Mouse (Mus musculus) right cerebral cortex, postnatal 36 days (tissue): ENCODE data around the gene Catsperz.

Experiments
- DNase-seq, 2 experiments: peaks; one replicate each; pipeline ENCODE4 v3.0.0; 2022; ENCODE audit warnings: low spot score in 2 of 2, mixed read lengths in 1 of 2

Gene Catsperz

GRCm38 (mm10) chr19:6925307-6925573, at the start of gene Catsperz:
Catsperz (minus strand) TSS chr19:6925380.
- no peak for DNase-seq

DNA sequence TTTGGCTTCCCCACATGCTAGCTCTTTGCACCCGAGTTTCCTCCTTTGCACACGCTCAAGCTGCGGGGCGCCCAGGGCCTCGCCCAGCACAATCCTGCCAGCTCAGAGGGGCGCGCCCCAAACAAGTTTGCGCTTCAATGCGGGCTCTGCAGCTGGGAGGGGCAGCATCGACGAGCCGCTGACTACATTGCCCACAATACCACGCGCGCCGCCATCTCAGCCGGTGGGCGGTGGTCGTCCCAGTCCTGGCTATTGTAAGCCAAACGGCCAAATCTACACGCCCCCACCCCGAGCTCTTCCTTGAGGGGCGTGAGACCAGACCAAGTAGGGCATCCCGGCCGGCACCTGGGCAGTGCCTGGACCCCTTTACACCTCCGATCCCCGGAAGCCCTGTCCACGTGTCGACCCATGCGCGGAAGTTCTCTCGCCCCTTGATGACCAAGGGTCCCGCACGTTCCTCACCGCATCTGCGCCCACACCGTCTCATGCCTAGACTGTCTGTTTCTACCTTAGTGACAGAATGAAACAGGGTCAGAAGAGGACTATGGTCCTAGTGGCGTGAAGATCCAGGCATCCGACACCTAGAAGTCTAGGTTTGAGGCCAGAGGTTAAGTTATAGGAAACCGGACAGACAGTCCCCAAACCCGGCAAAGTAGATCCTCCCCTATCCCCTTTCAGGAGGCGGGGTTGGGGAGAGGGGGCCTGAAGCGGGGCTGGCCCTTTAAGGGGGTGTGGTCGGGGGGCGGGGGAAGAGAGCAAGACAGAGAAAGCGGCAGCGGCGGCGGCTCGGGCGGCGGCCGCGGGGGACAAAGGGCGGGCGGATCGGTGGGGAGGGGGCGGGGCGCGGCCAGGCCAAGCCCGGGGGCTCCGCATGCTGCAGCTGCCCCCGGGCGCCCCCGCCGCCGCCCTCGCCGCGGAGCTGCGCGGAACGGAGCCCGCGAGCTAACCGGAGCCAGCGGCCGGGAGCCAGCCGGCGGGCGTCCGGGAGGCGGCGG, 49.3 kb upstream of the Catsperz start, which contains the start of gene Ppp1r14b:
TSS of gene Ppp1r14b (plus strand) at position 758 of the 995 bp plus-strand sequence.
- peak; percentile 70 to 75 for DNase-seq

DNA sequence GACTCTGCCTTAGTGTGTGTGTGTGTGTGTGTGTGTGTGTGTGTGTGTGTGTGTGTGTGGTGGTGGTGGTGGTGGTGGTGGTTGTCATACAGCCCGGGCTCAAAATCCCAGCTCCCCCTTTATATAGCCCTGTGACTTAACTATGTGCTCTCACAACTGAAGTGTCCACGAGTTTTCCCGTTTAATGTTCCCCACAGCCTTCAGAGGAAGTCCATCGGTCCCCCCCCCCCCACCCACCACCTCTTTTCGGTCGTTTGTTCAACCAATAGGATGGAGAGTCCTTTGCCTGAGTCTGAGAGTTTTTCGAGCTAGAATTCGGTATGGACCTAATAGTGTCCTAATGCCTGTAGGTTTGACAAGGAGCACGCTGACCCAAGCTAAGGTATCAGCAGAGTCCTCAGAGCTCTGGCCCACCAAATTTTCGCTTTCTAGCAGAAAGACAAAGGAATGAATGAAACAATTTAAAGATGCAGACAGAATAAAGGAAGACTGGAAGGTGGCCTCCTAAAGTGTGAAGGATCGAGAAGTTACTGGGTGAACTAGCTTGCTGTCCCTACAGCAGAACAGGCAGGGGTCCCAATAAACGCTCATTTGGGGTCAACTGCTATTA, 48.5 kb upstream of the Catsperz start:
- no peak for DNase-seq

DNA sequence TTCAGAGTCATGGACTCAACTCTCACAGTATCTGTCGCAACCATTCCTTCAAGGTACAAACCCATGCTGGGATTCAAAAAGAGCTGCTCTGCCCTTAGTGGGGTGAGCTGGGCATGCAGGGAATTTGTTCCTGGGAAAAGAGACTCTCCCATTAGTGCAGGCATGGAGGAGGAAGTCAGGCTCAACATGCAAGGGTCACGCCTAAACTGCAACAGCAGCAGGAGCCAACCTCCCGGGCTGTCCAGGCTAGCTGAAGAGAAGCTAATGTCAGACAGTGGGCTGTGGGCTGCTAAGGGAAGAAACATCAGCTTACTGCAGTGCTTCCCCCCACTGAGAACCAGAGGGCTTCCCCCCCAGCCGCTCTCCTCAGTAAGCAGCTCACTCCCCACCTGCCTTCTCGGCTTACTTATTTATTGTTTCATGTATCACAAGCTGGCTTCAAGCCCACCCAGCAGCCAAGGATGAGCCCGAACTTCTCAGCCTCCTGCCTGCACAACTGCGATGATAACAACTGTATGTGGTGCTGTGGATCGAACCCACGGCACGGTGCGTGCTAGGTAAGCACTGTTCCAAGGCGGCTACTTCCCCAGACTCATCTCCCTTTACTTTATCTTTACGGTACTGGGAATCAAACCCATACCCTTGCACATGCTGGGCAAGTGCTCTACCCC, 47.2 kb upstream of the Catsperz start:
- DNase-seq = no peak

DNA sequence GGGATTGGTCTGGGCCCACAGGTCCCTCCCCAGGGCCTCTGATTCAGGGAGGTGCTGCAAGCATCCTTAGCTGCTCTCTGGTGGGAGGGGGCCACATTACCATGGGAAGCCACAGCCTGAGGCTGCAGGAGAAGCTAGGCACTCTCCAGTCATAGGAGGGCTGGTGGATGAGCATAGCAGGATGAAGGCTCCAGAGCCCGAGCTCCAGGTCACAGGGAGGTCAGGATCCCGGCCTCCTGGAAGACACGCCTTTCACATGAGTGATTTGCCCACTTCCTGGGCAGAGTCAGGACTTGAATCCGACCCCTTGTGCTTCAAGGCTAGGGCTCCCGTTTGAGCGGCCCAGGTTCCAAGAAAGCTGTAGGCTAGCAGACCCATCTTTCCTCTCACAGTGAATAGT, 46.5 kb upstream of the Catsperz start:
- DNase-seq = no peak

GRCm38 (mm10) chr19:6970460-6971085, 45.4 kb upstream of the Catsperz start:
- no peak for DNase-seq

- DNase-seq = no peak
These were observed 44.6 kb upstream of the Catsperz start for GRCm38 (mm10) chr19:6969665-6970381.

DNA sequence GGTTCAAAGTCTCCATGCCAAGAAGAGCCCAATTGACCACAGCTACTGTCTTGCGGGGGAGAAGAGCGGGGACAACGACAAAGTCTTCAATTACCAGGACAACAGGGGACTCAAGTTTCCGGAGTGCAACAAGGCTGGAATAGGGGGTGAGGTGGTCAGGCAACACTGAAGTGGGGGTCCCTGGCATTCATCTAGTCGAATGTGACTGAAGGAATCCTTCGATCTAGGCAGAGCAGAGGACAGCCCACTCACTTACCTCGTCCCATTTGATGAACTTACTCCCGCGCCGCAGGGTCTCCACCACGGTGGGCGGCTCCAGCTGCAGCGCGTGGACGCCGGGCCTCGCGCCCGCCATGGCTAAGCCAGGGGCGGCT, 44.1 kb upstream of the Catsperz start:
- DNase-seq = no peak

GRCm38 (mm10) chr19:6968491-6969271, 43.5 kb upstream of the Catsperz start:
- DNase-seq = no peak

DNA sequence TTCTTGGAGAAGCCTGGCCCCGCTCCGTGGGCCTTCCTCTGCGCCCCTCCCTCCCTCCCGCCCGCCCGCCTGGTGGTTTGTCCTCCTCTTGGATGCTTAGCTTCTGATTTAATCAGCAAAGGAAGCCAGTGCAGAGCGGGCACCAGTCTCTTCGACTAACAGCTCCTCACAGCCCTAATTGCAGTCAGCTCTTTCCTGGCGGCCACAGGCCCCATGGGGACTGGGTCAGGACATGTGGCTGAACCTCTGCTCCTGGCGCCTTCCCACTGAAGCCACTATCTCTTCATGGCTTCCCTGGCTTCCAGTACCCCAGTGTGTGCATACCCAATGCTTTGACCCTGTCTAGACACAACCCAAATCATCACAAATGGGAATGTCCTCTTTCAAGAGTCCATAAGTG, 31.3 kb upstream of the Catsperz start:
- DNase-seq = no peak

GRCm38 (mm10) chr19:6955424-6955823, 30.2 kb upstream of the Catsperz start:
- DNase-seq = no peak

- DNase-seq = no peak
These were observed 28.9 kb upstream of the Catsperz start for GRCm38 (mm10) chr19:6954046-6954445.

- no peak for DNase-seq
These were observed 27.5 kb upstream of the Catsperz start for GRCm38 (mm10) chr19:6952712-6953037.

GRCm38 (mm10) chr19:6951994-6952711, 27.0 kb upstream of the Catsperz start:
- DNase-seq = peak; percentile 62 to 73

DNA sequence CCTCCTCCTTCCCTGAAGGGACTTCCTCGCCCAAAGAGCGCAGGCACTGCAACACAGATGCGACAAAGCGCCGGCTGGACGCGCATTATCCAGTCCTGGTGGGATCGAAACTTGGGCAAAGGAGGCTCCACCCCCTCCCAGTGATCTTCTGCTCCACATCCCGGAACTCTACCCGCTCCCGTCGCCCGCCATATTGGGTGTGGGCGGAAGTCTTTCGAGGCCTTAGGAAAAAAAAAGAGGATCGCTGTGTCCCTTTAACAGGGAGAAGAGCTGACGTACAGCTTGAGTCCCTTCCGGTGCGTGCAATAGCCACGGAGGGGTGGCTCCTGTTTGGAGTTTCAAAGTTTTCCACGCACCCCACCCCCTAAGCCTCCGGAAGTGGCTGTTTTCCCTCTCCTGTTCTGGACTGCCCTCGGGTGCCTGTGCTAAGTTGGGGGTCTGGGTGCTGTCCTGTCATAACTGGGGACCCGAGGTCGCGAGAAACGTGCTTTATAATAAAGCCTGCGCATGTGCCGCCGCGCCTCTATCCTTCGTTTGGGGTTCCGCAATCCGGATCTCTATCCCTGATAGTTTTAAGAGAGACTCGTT, 26.3 kb upstream of the Catsperz start:
- DNase-seq = peak; percentile 90 to 95

- no peak for DNase-seq
These were observed 25.5 kb upstream of the Catsperz start for GRCm38 (mm10) chr19:6950613-6951153.

GRCm38 (mm10) chr19:6949951-6950350, 24.8 kb upstream of the Catsperz start:
- no peak for DNase-seq

DNA sequence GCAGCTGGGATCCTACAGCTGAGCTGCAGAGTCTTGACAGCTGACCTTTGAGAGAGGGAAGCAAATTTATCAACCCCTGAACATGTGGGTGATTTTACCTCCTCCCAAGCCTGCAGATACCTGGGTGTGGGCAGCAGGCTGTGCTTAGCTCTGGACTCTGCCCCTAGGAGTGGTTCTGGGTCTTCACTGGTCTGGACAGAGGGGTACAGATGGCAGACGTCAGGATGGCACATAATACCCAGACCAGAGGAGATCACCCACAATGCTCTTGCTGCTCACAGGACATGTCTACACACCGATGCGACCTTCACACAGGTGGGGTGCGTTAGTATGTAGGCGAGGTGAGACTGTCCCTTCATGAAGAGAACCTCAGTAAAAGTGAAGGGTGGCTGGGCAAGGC, 24.4 kb upstream of the Catsperz start:
- DNase-seq = no peak

DNA sequence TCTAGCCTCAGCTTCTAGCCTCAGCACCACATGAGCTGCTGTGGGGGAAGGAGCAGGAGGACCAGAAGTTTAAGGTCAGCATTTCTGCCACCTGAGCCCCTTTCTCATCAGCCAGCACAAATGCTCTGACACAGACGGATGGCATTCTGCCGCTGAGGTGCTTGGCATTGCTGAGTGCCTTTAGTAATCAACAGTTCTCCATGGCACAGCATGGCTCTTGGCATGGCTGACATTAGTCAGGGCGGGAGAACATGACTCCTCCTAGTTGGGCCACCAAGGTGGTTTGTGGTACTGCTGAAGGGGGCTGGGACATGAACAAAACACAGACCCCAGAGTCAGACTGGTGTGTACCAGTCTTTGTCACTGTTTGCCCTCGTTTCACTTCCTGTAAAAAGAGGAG, 23.0 kb upstream of the Catsperz start:
- DNase-seq = no peak

DNA sequence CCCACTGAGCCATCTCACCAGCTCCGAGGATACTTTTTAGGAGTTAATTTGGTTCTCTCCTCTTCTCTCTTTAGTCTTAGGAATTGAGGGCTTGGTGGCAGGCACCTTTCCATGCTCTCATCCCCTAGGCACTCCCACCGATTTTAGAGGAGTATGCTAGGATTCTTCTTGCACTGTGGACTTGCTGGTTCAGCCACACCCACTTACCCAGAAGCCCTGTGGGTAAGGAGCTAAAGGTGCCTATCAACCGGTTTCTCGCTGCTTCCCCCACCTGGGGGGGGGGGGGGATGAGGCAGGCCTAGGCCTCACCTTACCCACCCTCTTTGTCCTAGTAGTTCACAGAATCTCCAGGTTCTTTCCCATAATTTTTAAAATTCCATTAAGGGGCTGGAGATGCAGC, 22.6 kb upstream of the Catsperz start:
- no peak for DNase-seq
